Mouse (Mus musculus): ENCODE results near the gene Gsk3b. TPM values are rescaled to one million over a fixed set of nuclear protein-coding genes. Genes with fewer than 3 reads are reported as not detected.
A peak's percentile ranks its signal among the peaks of the same experiment; 100 is the strongest.

Gsk3b gene
- total and polyA plus RNA-seq, 3 experiments: 6.1 to 30.8 (median 15.5) TPM

DNA sequence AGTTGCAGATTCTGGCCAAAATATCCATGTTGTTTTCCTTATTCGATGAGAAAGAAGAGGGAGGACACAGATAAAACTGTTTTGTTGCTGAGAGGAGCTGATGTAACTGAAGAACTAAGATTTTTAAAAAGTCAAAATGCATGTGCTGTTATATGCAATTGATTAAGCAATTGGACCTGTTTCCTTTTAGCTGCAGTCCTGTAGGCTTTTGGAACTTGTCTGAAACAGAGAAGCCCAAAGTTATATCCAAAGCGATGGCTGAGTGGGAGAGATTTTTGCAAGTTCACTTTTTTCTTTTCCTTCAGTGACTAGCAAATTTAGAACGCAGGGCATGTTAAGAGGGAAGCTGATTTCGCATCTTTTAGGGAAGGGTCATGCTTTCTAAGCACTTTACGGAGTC, 2.9 kb downstream of the Gsk3b start:
- dilution Hi-C loops (cut with MboI; ENCODE audit: extremely low pct_ligation_motif_present, extremely low pct_unique_long_range_greater_than_20kb, low sequenced_read_pairs): no loop called here
- H3K27ac ChIP-seq (ENCODE audit: insufficient read depth, low read depth): no peak overlapping the region

DNA sequence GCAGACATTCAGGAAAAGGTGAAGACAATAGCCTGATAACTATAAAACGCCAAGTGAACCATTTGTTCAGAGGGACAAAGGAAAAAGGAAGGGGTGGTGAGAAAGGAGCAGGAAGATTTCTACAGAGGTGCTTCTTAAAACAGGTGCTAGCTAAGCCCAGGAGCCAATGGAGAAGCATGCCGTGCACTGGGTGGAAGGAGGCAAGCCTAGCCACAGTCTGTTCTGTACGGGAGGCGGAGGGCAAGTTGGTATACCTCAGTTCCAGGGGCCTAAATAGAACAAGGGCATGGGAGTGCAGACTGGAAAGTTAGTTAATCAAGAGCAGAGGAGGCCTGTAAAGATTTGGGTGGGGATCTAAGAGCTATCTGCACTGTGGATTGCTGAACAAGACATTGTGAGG, 3.8 kb downstream of the Gsk3b start:
- no peak for DNase-seq (ENCODE audit: extremely low read depth)
- Histone ChIP-seq H3K4me2 (ENCODE audit: insufficient read depth, low read depth, poor library complexity, severe bottlenecking) (peak overlapping the region; percentile 41), H3K79me2 (replicated peaks; ENCODE audit: control insufficient read depth, extremely low read depth, insufficient read depth, poor library complexity, severe bottlenecking) (peaks cover 70% of the 10 kb centered on the region), H3K4me3 (replicated peaks in 1 of 3; ENCODE audit: low read depth in 2 of 3, low read length in 2 of 3, poor library complexity in 1 of 3) (peak overlapping the region; percentile 37 to 97 (median 89)), H3K9ac (ENCODE audit: insufficient read depth, low read depth) (peak overlapping the region; percentile 84), H3K9me3 (replicated peaks; ENCODE audit: low read length) (no peaks in the 10 kb centered on the region), H3K27me3 (replicated peaks) (no peaks in the 10 kb centered on the region), H3K36me3 (replicated peaks in 1 of 2; ENCODE audit: control insufficient read depth in 1 of 2, insufficient read depth in 1 of 2, low read length in 1 of 2) (peaks cover 0 to 26% of the 10 kb centered on the region in 2 experiments), H3K4me1 (ENCODE audit: control insufficient read depth in 1 of 2, insufficient read depth in 2 of 2) (peaks cover 4 to 32% of the 10 kb centered on the region in 2 experiments), H3K27ac (ENCODE audit: insufficient read depth, low read depth) (no peak overlapping the region)
- TF ChIP-seq NELFE (IDR thresholded peaks at IDR 0.05; ENCODE audit: low read depth, low read length) (no peak), E2F4 (IDR thresholded peaks at IDR 0.05; ENCODE audit: insufficient replicate concordance, low read depth, low read length) (no peak), NRF1 (IDR thresholded peaks at IDR 0.05; ENCODE audit: low read depth, low read length) (no peak), POLR2AphosphoS2 (IDR thresholded peaks at IDR 0.05; ENCODE audit: low read depth, low read length) (no peak), MAZ (IDR thresholded peaks at IDR 0.05; ENCODE audit: low read depth, low read length) (no peak), MAX (IDR thresholded peaks at IDR 0.05; ENCODE audit: low read length) (no peak), EP300 (IDR thresholded peaks at IDR 0.05; ENCODE audit: low read length) (no peak), CTCF (conservative IDR thresholded peaks at IDR 0.05 in 1 of 2, IDR thresholded peaks at IDR 0.05 in 1 of 2; ENCODE audit: low read depth in 2 of 2, low read length in 2 of 2) (no peak), JUN (IDR thresholded peaks at IDR 0.05; ENCODE audit: insufficient read depth, low read depth, low read length) (no peak), TCF12 (IDR thresholded peaks at IDR 0.05; ENCODE audit: low read depth, low read length) (no peak), UBTF (IDR thresholded peaks at IDR 0.05; ENCODE audit: low read depth, low read length) (0 out of 2 replicates have a peak, but pooled peaks have one; percentile 42), ELF1 (IDR thresholded peaks at IDR 0.05; ENCODE audit: low read depth, low read length) (no peak), ETS1 (conservative IDR thresholded peaks at IDR 0.05; ENCODE audit: low read depth, low read length) (no peak), USF2 (conservative IDR thresholded peaks at IDR 0.05; ENCODE audit: low read depth, low read length) (no peak), MXI1 (IDR thresholded peaks at IDR 0.05; ENCODE audit: low read depth, low read length) (peak; percentile 62), MYC (IDR thresholded peaks at IDR 0.05; ENCODE audit: low read depth, low read length) (no peak), CHD1 (IDR thresholded peaks at IDR 0.05; ENCODE audit: low read depth, low read length) (0 out of 2 replicates have a peak, but pooled peaks have one; percentile 24), USF1 (IDR thresholded peaks at IDR 0.05; ENCODE audit: low read depth, low read length) (no peak)
- in situ Hi-C loops (cut with MboI; ENCODE audit: low pct_ligation_motif_present, low pct_unique_long_range_greater_than_20kb, low sequenced_read_pairs): no loop called here
- dilution Hi-C loops (cut with MboI; ENCODE audit: extremely low pct_ligation_motif_present, extremely low pct_unique_long_range_greater_than_20kb, low sequenced_read_pairs): no loop called here

More for the DNA sequence above, 2.9 kb downstream of the Gsk3b start:
- no peak for TF ChIP-seq MEF2A (IDR thresholded peaks at IDR 0.05; ENCODE audit: borderline replicate concordance, low read depth, low read length)
- peak; percentile 36; the same call in 1 of the 2 replicates for TF ChIP-seq SIN3A (IDR thresholded peaks at IDR 0.05; ENCODE audit: low read length)
- 0 out of 2 replicates have a peak, but pooled peaks have one; percentile 10 for TF ChIP-seq CHD1 (IDR thresholded peaks at IDR 0.05; ENCODE audit: low read depth, low read length)
- H3K36me3 ChIP-seq (replicated peaks in 1 of 2; ENCODE audit: control insufficient read depth in 1 of 2, insufficient read depth in 1 of 2, low read length in 1 of 2): peaks cover 0 to 22% of the 10 kb centered on the region in 2 experiments
- peak overlapping the region; percentile 80 for H3K4me2 ChIP-seq (ENCODE audit: insufficient read depth, low read depth, poor library complexity, severe bottlenecking)
- peaks cover 62% of the 10 kb centered on the region for H3K79me2 ChIP-seq (replicated peaks; ENCODE audit: control insufficient read depth, extremely low read depth, insufficient read depth, poor library complexity, severe bottlenecking)
- peak overlapping the region; percentile 38 to 97 (median 89) for H3K4me3 ChIP-seq (replicated peaks in 1 of 3; ENCODE audit: low read depth in 2 of 3, low read length in 2 of 3, poor library complexity in 1 of 3)
- H3K27me3 ChIP-seq (replicated peaks): no peaks in the 10 kb centered on the region
- H3K9me3 ChIP-seq (replicated peaks; ENCODE audit: low read length): no peaks in the 10 kb centered on the region
- no peak for DNase-seq (ENCODE audit: extremely low read depth)
- in situ Hi-C loops (cut with MboI; ENCODE audit: low pct_ligation_motif_present, low pct_unique_long_range_greater_than_20kb, low sequenced_read_pairs): no loop called here
- peak overlapping the region; percentile 94 for H3K9ac ChIP-seq (ENCODE audit: insufficient read depth, low read depth)
- peaks cover 4 to 40% of the 10 kb centered on the region in 2 experiments for H3K4me1 ChIP-seq (ENCODE audit: control insufficient read depth in 1 of 2, insufficient read depth in 2 of 2)
